Mouse (Mus musculus) liver, embryonic 16.5 days (tissue): ENCODE results near the gene Rsph10b. TPM values are rescaled to one million over a fixed set of nuclear protein-coding genes. Genes with fewer than 3 reads are reported as not detected.

Experiments used
- ATAC-seq: fragments of 200-750 bp; cut with Nextera tagmentation; 2 replicates; pipeline ENCODE4 v1.8.0; 2017; ENCODE audit warnings: low read depth, mild to moderate bottlenecking, moderate number of reproducible peaks, moderate library complexity
- H3K27ac ChIP-seq: fragments of 300-500 bp; sonication (generic); 2 replicates; pipeline ENCODE4 v1.5.1; 2014; ENCODE audit warnings: mild to moderate bottlenecking, low read length
- H3K27me3 ChIP-seq: fragments of 300-500 bp; sonication (generic); 2 replicates; pipeline ENCODE4 v1.6.1; 2014; ENCODE audit warnings: low read depth, low read length, mixed read lengths; ENCODE audit not compliant: control insufficient read depth, insufficient read depth
- H3K36me3 ChIP-seq: fragments of 300-500 bp; sonication (generic); 2 replicates; pipeline ENCODE4 v1.6.1; 2014; ENCODE audit warnings: mild to moderate bottlenecking; ENCODE audit not compliant: control insufficient read depth, insufficient read depth
- H3K4me1 ChIP-seq: fragments of 300-500 bp; sonication (generic); 2 replicates; pipeline ENCODE4 v1.6.1; 2014; ENCODE audit warnings: low read depth, low read length, mixed read lengths; ENCODE audit not compliant: control insufficient read depth
- H3K4me2 ChIP-seq: fragments of 300-500 bp; sonication (generic); 2 replicates; pipeline ENCODE4 v1.6.1; 2014; ENCODE audit warnings: low read depth, low read length, mixed read lengths
- H3K4me3 ChIP-seq: fragments of 300-500 bp; sonication (generic); 2 replicates; pipeline ENCODE4 v1.5.1; 2014; ENCODE audit warnings: low read depth, mild to moderate bottlenecking, low read length
- H3K9ac ChIP-seq: fragments of 300-500 bp; sonication (generic); 2 replicates; pipeline ENCODE4 v1.6.1; 2014; ENCODE audit warnings: low read depth, low read length
- H3K9me3 ChIP-seq: fragments of 300-500 bp; sonication (generic); replicated peaks from 2 replicates; pipeline ENCODE4 v1.6.1; 2016; ENCODE audit warnings: low read length; ENCODE audit not compliant: control insufficient read depth
- WGBS: fragments of 180-500 bp; shearing (Covaris S2); extraction: QIAGEN DNeasy Blood & Tissue Kit; methylation state at CpG from one replicate; pipeline ENCODE4 v1.1.7; 2014; ENCODE audit not compliant: insufficient replicate concordance; 5-methylcytosine and 5-hydroxymethylcytosine counted together
- polyA plus RNA-seq: library from polyadenylated mRNA; unstranded; fragments of >200 nt; fragmentation: Nextera tagmentation; extraction: Ambion mirVana; gene quantifications from 2 replicates; pipeline ENCODE4 v1.2.1, GENCODE M21; 2015

Gene Rsph10b
- polyA plus RNA-seq, 1 experiment from 2014 or later, result 0.77 TPM

GRCm38 (mm10) chr5:144026620-144027263 lies 93.9 kb downstream of the Rsph10b start, which contains the start of gene Ocm:
Gene Ocm, minus strand, starts transcription at chr5:144026670.
- WGBS, result 46% methylated on average over 11 of the region's 11 CpGs
- Histone ChIP-seq H3K27ac (no peak within 1 kb of the TSS), H3K4me3 (no peak within 1 kb of the TSS), H3K36me3 (no peaks in the 10 kb centered on the region), H3K9ac (no peak within 1 kb of the TSS), H3K4me1 (no peaks in the 10 kb centered on the region), H3K27me3 (no peaks in the 10 kb centered on the region), H3K4me2 (no peak within 1 kb of the TSS), H3K9me3 (no peaks in the 10 kb centered on the region)
- ATAC-seq, result no peak

- Histone ChIP-seq H3K9ac (no peak overlapping the region), H3K4me3 (no peak overlapping the region), H3K27ac (no peak overlapping the region), H3K27me3 (no peaks in the 10 kb centered on the region), H3K9me3 (no peaks in the 10 kb centered on the region), H3K4me2 (no peak overlapping the region), H3K4me1 (no peaks in the 10 kb centered on the region), H3K36me3 (no peaks in the 10 kb centered on the region)
- no peak for ATAC-seq
- WGBS, result 65% methylated on average over 7 of the region's 7 CpGs
Observed at GRCm38 (mm10) chr5:144032491-144032890, 99.7 kb downstream of the Rsph10b start.

GRCm38 (mm10) chr5:144034567-144034966 lies 101.7 kb downstream of the Rsph10b start:
- Histone ChIP-seq H3K36me3 (no peaks in the 10 kb centered on the region), H3K9me3 (no peaks in the 10 kb centered on the region), H3K27me3 (no peaks in the 10 kb centered on the region), H3K4me3 (no peak overlapping the region), H3K4me2 (no peak overlapping the region), H3K4me1 (no peaks in the 10 kb centered on the region), H3K9ac (no peak overlapping the region), H3K27ac (no peak overlapping the region)
- 51% methylated on average over 7 of the region's 7 CpGs for WGBS
- no peak for ATAC-seq

Other genes starting within 250 kb of the Rsph10b start
- 2.9 TPM in 2 replicates for gene Usp42, start 200.8 kb upstream of the Rsph10b start, polyA plus RNA-seq
- 115 and 119 TPM in 2 replicates for gene Eif2ak1, start 115.2 kb upstream of the Rsph10b start, polyA plus RNA-seq
- gene Ankrd61, start 35.4 kb upstream of the Rsph10b start, polyA plus RNA-seq, result 0.42 and 0.52 TPM in 2 replicates
- 35.6 and 41.3 TPM in 2 replicates for gene Aimp2, start 23.2 kb upstream of the Rsph10b start, polyA plus RNA-seq
- gene Pms2, start 23.1 kb upstream of the Rsph10b start, polyA plus RNA-seq, result 11.4 and 14.5 TPM in 2 replicates
- gene Gm42421, start 4.9 kb upstream of the Rsph10b start, polyA plus RNA-seq, result 0.13 and 0.33 TPM in 2 replicates
- gene Ccz1, start 81.8 kb downstream of the Rsph10b start, polyA plus RNA-seq, result 33.4 and 34.1 TPM in 2 replicates
- gene Ocm, start 93.6 kb downstream of the Rsph10b start, polyA plus RNA-seq, result not detected in 2 replicates
- gene Lmtk2, start 167.4 kb downstream of the Rsph10b start, polyA plus RNA-seq, result 1.9 and 2.3 TPM in 2 replicates